Mouse (Mus musculus): Measurements from ENCODE around the gene Galnt13. TPM values are rescaled to one million over a fixed set of nuclear protein-coding genes. Genes with fewer than 3 reads are reported as not detected.
A peak's percentile ranks its signal among the peaks of the same experiment; 100 is the strongest.
"Not testable (repeated sequence)": the region's sequence is repeated elsewhere in the genome, so short reads cannot be mapped to it uniquely, and the experiment has no call there.

The Galnt13 gene
- polyA plus RNA-seq, 1 experiment = not detected

- H3K9me3 ChIP-seq (replicated peaks; ENCODE audit: control insufficient read depth, insufficient read depth, low read length, poor library complexity, severe bottlenecking) = no peaks in the 10 kb centered on the region; the same call in 1 of the 2 replicates
- no peaks in the 10 kb centered on the region for H3K36me3 ChIP-seq (ENCODE audit: control insufficient read depth, insufficient read depth, low read length, poor library complexity, severe bottlenecking)
- peak overlapping the region; percentile 51 for H3K27ac ChIP-seq (ENCODE audit: insufficient read depth, low read length)
- TF ChIP-seq CTCF (IDR thresholded peaks at IDR 0.05; ENCODE audit: low read depth, low read length) = no peak
- no peak for TF ChIP-seq EP300 (IDR thresholded peaks at IDR 0.05; ENCODE audit: insufficient read depth, low read depth, low read length)
- no peak for TF ChIP-seq POLR2A (IDR thresholded peaks at IDR 0.05; ENCODE audit: insufficient read depth, low read length)
- H3K4me3 ChIP-seq (ENCODE audit: low read depth, low read length) = no peak overlapping the region
- H3K27me3 ChIP-seq (ENCODE audit: control insufficient read depth, insufficient read depth, low read length, poor library complexity, severe bottlenecking) = no peaks in the 10 kb centered on the region
- no peaks in the 10 kb centered on the region for H3K4me1 ChIP-seq (ENCODE audit: control insufficient read depth, insufficient read depth, low read length)
- no peak overlapping the region for H3K9ac ChIP-seq (ENCODE audit: low read depth, poor library complexity, severe bottlenecking)
Observed at GRCm38 (mm10) chr2:54938075-54938474, 502.0 kb downstream of the Galnt13 start.

- H3K9me3 ChIP-seq (replicated peaks; ENCODE audit: control insufficient read depth, insufficient read depth, low read length, poor library complexity, severe bottlenecking) = no peaks in the 10 kb centered on the region
- TF ChIP-seq POLR2A (IDR thresholded peaks at IDR 0.05; ENCODE audit: insufficient read depth, low read length) (no peak), CTCF (IDR thresholded peaks at IDR 0.05; ENCODE audit: low read depth, low read length) (no peak), EP300 (IDR thresholded peaks at IDR 0.05; ENCODE audit: insufficient read depth, low read depth, low read length) (no peak)
Observed at GRCm38 (mm10) chr2:54943386-54943785, 507.3 kb downstream of the Galnt13 start.

GRCm38 (mm10) chr2:54983839-54984238 is 547.7 kb downstream of the Galnt13 start:
- no peaks in the 10 kb centered on the region for H3K9me3 ChIP-seq (replicated peaks; ENCODE audit: control insufficient read depth, insufficient read depth, low read length, poor library complexity, severe bottlenecking)
- no peak overlapping the region for H3K27ac ChIP-seq (ENCODE audit: insufficient read depth, low read length)
- no peak overlapping the region for H3K9ac ChIP-seq (ENCODE audit: low read depth, poor library complexity, severe bottlenecking)
- TF ChIP-seq EP300 (IDR thresholded peaks at IDR 0.05; ENCODE audit: insufficient read depth, low read depth, low read length) (no peak), CTCF (IDR thresholded peaks at IDR 0.05; ENCODE audit: low read depth, low read length) (no peak), POLR2A (IDR thresholded peaks at IDR 0.05; ENCODE audit: insufficient read depth, low read length) (no peak)
- no peak overlapping the region for H3K4me3 ChIP-seq (ENCODE audit: low read depth, low read length)
- H3K36me3 ChIP-seq (ENCODE audit: control insufficient read depth, insufficient read depth, low read length, poor library complexity, severe bottlenecking) = no peaks in the 10 kb centered on the region
- H3K4me1 ChIP-seq (ENCODE audit: control insufficient read depth, insufficient read depth, low read length) = no peaks in the 10 kb centered on the region
- no peaks in the 10 kb centered on the region for H3K27me3 ChIP-seq (ENCODE audit: control insufficient read depth, insufficient read depth, low read length, poor library complexity, severe bottlenecking)

More at GRCm38 (mm10) chr2:54943386-54943785, 507.3 kb downstream of the Galnt13 start:
- Histone ChIP-seq H3K36me3 (ENCODE audit: control insufficient read depth, insufficient read depth, low read length, poor library complexity, severe bottlenecking) (no peaks in the 10 kb centered on the region), H3K4me3 (ENCODE audit: low read depth, low read length) (no peak overlapping the region), H3K4me1 (ENCODE audit: control insufficient read depth, insufficient read depth, low read length) (no peaks in the 10 kb centered on the region), H3K9ac (ENCODE audit: low read depth, poor library complexity, severe bottlenecking) (no peak overlapping the region), H3K27ac (ENCODE audit: insufficient read depth, low read length) (no peak overlapping the region), H3K27me3 (ENCODE audit: control insufficient read depth, insufficient read depth, low read length, poor library complexity, severe bottlenecking) (no peaks in the 10 kb centered on the region)

GRCm38 (mm10) chr2:55022539-55022938 is 586.4 kb downstream of the Galnt13 start:
- not testable (repeated sequence) for H3K27me3 ChIP-seq (ENCODE audit: control insufficient read depth, insufficient read depth, low read length, poor library complexity, severe bottlenecking); H3K4me3 ChIP-seq (ENCODE audit: low read depth, low read length); H3K36me3 ChIP-seq (ENCODE audit: control insufficient read depth, insufficient read depth, low read length, poor library complexity, severe bottlenecking); H3K9ac ChIP-seq (ENCODE audit: low read depth, poor library complexity, severe bottlenecking); H3K27ac ChIP-seq (ENCODE audit: insufficient read depth, low read length); H3K4me1 ChIP-seq (ENCODE audit: control insufficient read depth, insufficient read depth, low read length); H3K9me3 ChIP-seq (replicated peaks; ENCODE audit: control insufficient read depth, insufficient read depth, low read length, poor library complexity, severe bottlenecking)

GRCm38 (mm10) chr2:55034610-55035009 is 598.5 kb downstream of the Galnt13 start:
- no peak for TF ChIP-seq POLR2A (IDR thresholded peaks at IDR 0.05; ENCODE audit: insufficient read depth, low read length)
- no peak for TF ChIP-seq CTCF (IDR thresholded peaks at IDR 0.05; ENCODE audit: low read depth, low read length)
- TF ChIP-seq EP300 (IDR thresholded peaks at IDR 0.05; ENCODE audit: insufficient read depth, low read depth, low read length) = no peak
- no peaks in the 10 kb centered on the region for H3K9me3 ChIP-seq (replicated peaks; ENCODE audit: control insufficient read depth, insufficient read depth, low read length, poor library complexity, severe bottlenecking)
- H3K4me1 ChIP-seq (ENCODE audit: control insufficient read depth, insufficient read depth, low read length) = no peaks in the 10 kb centered on the region
- no peak overlapping the region for H3K9ac ChIP-seq (ENCODE audit: low read depth, poor library complexity, severe bottlenecking)
- H3K36me3 ChIP-seq (ENCODE audit: control insufficient read depth, insufficient read depth, low read length, poor library complexity, severe bottlenecking) = no peaks in the 10 kb centered on the region
- no peak overlapping the region for H3K4me3 ChIP-seq (ENCODE audit: low read depth, low read length)
- H3K27ac ChIP-seq (ENCODE audit: insufficient read depth, low read length) = no peak overlapping the region
- H3K27me3 ChIP-seq (ENCODE audit: control insufficient read depth, insufficient read depth, low read length, poor library complexity, severe bottlenecking) = no peaks in the 10 kb centered on the region

GRCm38 (mm10) chr2:55065469-55066315 is 629.6 kb downstream of the Galnt13 start:
- no peak overlapping the region for H3K4me3 ChIP-seq (ENCODE audit: low read depth, low read length)
- H3K4me1 ChIP-seq (ENCODE audit: control insufficient read depth, insufficient read depth, low read length) = no peaks in the 10 kb centered on the region
- no peaks in the 10 kb centered on the region for H3K27me3 ChIP-seq (ENCODE audit: control insufficient read depth, insufficient read depth, low read length, poor library complexity, severe bottlenecking)
- no peaks in the 10 kb centered on the region for H3K9me3 ChIP-seq (replicated peaks; ENCODE audit: control insufficient read depth, insufficient read depth, low read length, poor library complexity, severe bottlenecking)
- H3K36me3 ChIP-seq (ENCODE audit: control insufficient read depth, insufficient read depth, low read length, poor library complexity, severe bottlenecking) = no peaks in the 10 kb centered on the region
- TF ChIP-seq POLR2A (IDR thresholded peaks at IDR 0.05; ENCODE audit: insufficient read depth, low read length) (no peak), CTCF (IDR thresholded peaks at IDR 0.05; ENCODE audit: low read depth, low read length) (no peak), EP300 (IDR thresholded peaks at IDR 0.05; ENCODE audit: insufficient read depth, low read depth, low read length) (no peak)
- no peak overlapping the region for H3K9ac ChIP-seq (ENCODE audit: low read depth, poor library complexity, severe bottlenecking)
- no peak overlapping the region for H3K27ac ChIP-seq (ENCODE audit: insufficient read depth, low read length)
